Mouse (Mus musculus): ENCODE measurements around the gene Gtf2ird2.

The Gtf2ird2 gene

GRCm38 (mm10) chr5:134234205-134234604, 50.4 kb downstream of the Gtf2ird2 start:
- DNase-seq (ENCODE audit: low read depth) = no peak

- peak; percentile 49 for DNase-seq (ENCODE audit: low read depth)
These were observed 51.3 kb downstream of the Gtf2ird2 start for GRCm38 (mm10) chr5:134235111-134235510.

GRCm38 (mm10) chr5:134236241-134236640, 52.4 kb downstream of the Gtf2ird2 start:
- no peak for DNase-seq (ENCODE audit: low read depth)

GRCm38 (mm10) chr5:134236796-134237195, 53.0 kb downstream of the Gtf2ird2 start:
- peak; percentile 90 for DNase-seq (ENCODE audit: low read depth)

GRCm38 (mm10) chr5:134237508-134237907, 53.7 kb downstream of the Gtf2ird2 start:
- no peak for DNase-seq (ENCODE audit: low read depth)

- DNase-seq (ENCODE audit: low read depth) = no peak
These were observed 54.3 kb downstream of the Gtf2ird2 start for GRCm38 (mm10) chr5:134237936-134238760.

GRCm38 (mm10) chr5:134241831-134242230, 58.0 kb downstream of the Gtf2ird2 start:
- no peak for DNase-seq (ENCODE audit: low read depth)

GRCm38 (mm10) chr5:134243661-134244436, 60.0 kb downstream of the Gtf2ird2 start:
- no peak for DNase-seq (ENCODE audit: low read depth)

- no peak for DNase-seq (ENCODE audit: low read depth)
These were observed 61.1 kb downstream of the Gtf2ird2 start for GRCm38 (mm10) chr5:134244890-134245289.

- DNase-seq (ENCODE audit: low read depth) = no peak
These were observed 62.3 kb downstream of the Gtf2ird2 start for GRCm38 (mm10) chr5:134246146-134246545.

- no peak for DNase-seq (ENCODE audit: low read depth)
These were observed 64.9 kb downstream of the Gtf2ird2 start for GRCm38 (mm10) chr5:134248608-134249244.

- DNase-seq (ENCODE audit: low read depth) = no peak
These were observed 65.4 kb downstream of the Gtf2ird2 start for GRCm38 (mm10) chr5:134249245-134249649.

GRCm38 (mm10) chr5:134250601-134251000, 66.8 kb downstream of the Gtf2ird2 start:
- no peak for DNase-seq (ENCODE audit: low read depth)

- DNase-seq (ENCODE audit: low read depth) = no peak
These were observed 67.3 kb downstream of the Gtf2ird2 start for GRCm38 (mm10) chr5:134251083-134251482.

GRCm38 (mm10) chr5:134253806-134254205, 70.0 kb downstream of the Gtf2ird2 start:
- DNase-seq (ENCODE audit: low read depth) = peak; percentile 51

GRCm38 (mm10) chr5:134255294-134255693, 71.5 kb downstream of the Gtf2ird2 start:
- DNase-seq (ENCODE audit: low read depth) = no peak

- DNase-seq (ENCODE audit: low read depth) = peak; percentile 58
These were observed 73.7 kb downstream of the Gtf2ird2 start for GRCm38 (mm10) chr5:134257349-134258031.

- peak; percentile 81 for DNase-seq (ENCODE audit: low read depth)
These were observed 74.6 kb downstream of the Gtf2ird2 start for GRCm38 (mm10) chr5:134258395-134258794.

- no peak for DNase-seq (ENCODE audit: low read depth)
These were observed 75.1 kb downstream of the Gtf2ird2 start for GRCm38 (mm10) chr5:134258934-134259333.

- DNase-seq (ENCODE audit: low read depth) = no peak
These were observed 76.3 kb downstream of the Gtf2ird2 start for GRCm38 (mm10) chr5:134260001-134260636.

- DNase-seq (ENCODE audit: low read depth) = no peak
These were observed 82.1 kb downstream of the Gtf2ird2 start for GRCm38 (mm10) chr5:134265890-134266289.

All from 416B (cell line).